Mouse (Mus musculus) layer of hippocampus, adult 9-10 months (tissue): ENCODE measurements around the gene Cnn1.
"Not testable (repeated sequence)": the region's sequence is repeated elsewhere in the genome, so short reads cannot be mapped to it uniquely, and the experiment has no call there.

Experiments used
- DNase-seq: peaks from one replicate; pipeline ENCODE4 v3.0.0; 2022; ENCODE audit warnings: low spot score

Gene Cnn1

GRCm38 (mm10) chr9:22075778-22076177, 23.2 kb upstream of the Cnn1 start:
- DNase-seq: not testable (repeated sequence)

- DNase-seq: no peak
These were observed 22.8 kb upstream of the Cnn1 start for GRCm38 (mm10) chr9:22076223-22076622.

GRCm38 (mm10) chr9:22084667-22085021, 14.4 kb upstream of the Cnn1 start:
- no peak for DNase-seq

GRCm38 (mm10) chr9:22085022-22085834, 13.8 kb upstream of the Cnn1 start, which contains the start of gene Ecsit:
Gene Ecsit (minus strand): TSS chr9:22085438.
- peak; percentile 91 for DNase-seq

GRCm38 (mm10) chr9:22086012-22086411, 13.0 kb upstream of the Cnn1 start:
- no peak for DNase-seq

- no peak for DNase-seq
These were observed 11.9 kb upstream of the Cnn1 start for GRCm38 (mm10) chr9:22087034-22087618.

- DNase-seq: no peak
These were observed 9.7 kb upstream of the Cnn1 start for GRCm38 (mm10) chr9:22089281-22089680.

GRCm38 (mm10) chr9:22089986-22090385, 9.0 kb upstream of the Cnn1 start:
- no peak for DNase-seq

GRCm38 (mm10) chr9:22092746-22093145, 6.3 kb upstream of the Cnn1 start:
- no peak for DNase-seq

GRCm38 (mm10) chr9:22095854-22096307, 3.1 kb upstream of the Cnn1 start:
- DNase-seq: no peak

- no peak for DNase-seq
These were observed 906 bp downstream of the Cnn1 start for GRCm38 (mm10) chr9:22099922-22100321.

GRCm38 (mm10) chr9:22108194-22108593, 9.2 kb downstream of the Cnn1 start:
- DNase-seq: no peak

GRCm38 (mm10) chr9:22115635-22116034, 16.6 kb downstream of the Cnn1 start:
- DNase-seq: no peak

GRCm38 (mm10) chr9:22116086-22116485, 17.1 kb downstream of the Cnn1 start:
- DNase-seq: no peak

GRCm38 (mm10) chr9:22116740-22117426, 17.9 kb downstream of the Cnn1 start, which contains the start of gene Elof1:
Gene Elof1 (minus strand): TSS chr9:22117172.
- DNase-seq: peak; percentile 90

- DNase-seq: no peak
These were observed 18.9 kb downstream of the Cnn1 start for GRCm38 (mm10) chr9:22117754-22118456.

GRCm38 (mm10) chr9:22119543-22119942, 20.5 kb downstream of the Cnn1 start:
- DNase-seq: no peak

- DNase-seq: no peak
These were observed 22.5 kb downstream of the Cnn1 start for GRCm38 (mm10) chr9:22121545-22121944.

- no peak for DNase-seq
These were observed 23.0 kb downstream of the Cnn1 start for GRCm38 (mm10) chr9:22122005-22122404.

GRCm38 (mm10) chr9:22123069-22123609, 24.1 kb downstream of the Cnn1 start:
- DNase-seq: no peak

- no peak for DNase-seq
These were observed 25.2 kb downstream of the Cnn1 start for GRCm38 (mm10) chr9:22124169-22124568.
